Mouse (Mus musculus) ES-Bruce4 (cell line): Measurements from ENCODE around the gene Kdm2b. TPM values are rescaled to one million over a fixed set of nuclear protein-coding genes. Genes with fewer than 3 reads are reported as not detected.

Experiments
- H3K27ac ChIP-seq: 2 replicates; pipeline ENCODE4 v1.5.1; 2012; ENCODE audit warnings: low read length, inconsistent platforms; ENCODE audit not compliant: insufficient read depth
- H3K27me3 ChIP-seq: 2 replicates; pipeline ENCODE4 v1.6.1; 2012; ENCODE audit warnings: mild to moderate bottlenecking, low read length, inconsistent platforms; ENCODE audit not compliant: control insufficient read depth, poor library complexity, insufficient read depth, severe bottlenecking
- H3K36me3 ChIP-seq: 2 replicates; pipeline ENCODE4 v1.6.1; 2012; ENCODE audit warnings: inconsistent platforms, mild to moderate bottlenecking, low read length, moderate library complexity; ENCODE audit not compliant: control insufficient read depth, poor library complexity, insufficient read depth, severe bottlenecking
- H3K4me1 ChIP-seq: one replicate; pipeline ENCODE4 v1.8.1; 2011; ENCODE audit warnings: low read length; ENCODE audit not compliant: control insufficient read depth, insufficient read depth
- H3K4me3 ChIP-seq: 2 replicates; pipeline ENCODE4 v1.5.1; 2011; ENCODE audit warnings: low read depth, mild to moderate bottlenecking, low read length
- H3K9ac ChIP-seq: 2 replicates; pipeline ENCODE4 v1.6.1; 2012; ENCODE audit warnings: low read depth, mild to moderate bottlenecking, inconsistent platforms; ENCODE audit not compliant: poor library complexity, severe bottlenecking
- H3K9me3 ChIP-seq: replicated peaks from 2 replicates; pipeline ENCODE4 v1.6.1; 2012; ENCODE audit warnings: mild to moderate bottlenecking, low read length, inconsistent platforms; ENCODE audit not compliant: control insufficient read depth, poor library complexity, insufficient read depth, severe bottlenecking
- CTCF ChIP-seq: IDR thresholded peaks from one replicate; pipeline ENCODE4 v1.8.1; 2011; ENCODE audit warnings: low read depth, low read length
- EP300 ChIP-seq: IDR thresholded peaks from 2 replicates; pipeline ENCODE4 v1.6.1; 2011; ENCODE audit warnings: low read depth, low read length; ENCODE audit not compliant: insufficient read depth
- POLR2A ChIP-seq: IDR thresholded peaks from one replicate; pipeline ENCODE4 v1.8.1; 2011; ENCODE audit warnings: low read length; ENCODE audit not compliant: insufficient read depth
- polyA plus RNA-seq: library from polyadenylated mRNA; stranded (reverse); fragments of >200 nt; gene quantifications from 2 replicates; pipeline ENCODE4 v1.2.4, GENCODE M21; 2011; ENCODE audit warnings: low read depth; ENCODE audit not compliant: missing spikeins, insufficient read depth, insufficient read length

The Kdm2b gene
- polyA plus RNA-seq, 1 experiment, result 56.8 TPM

DNA sequence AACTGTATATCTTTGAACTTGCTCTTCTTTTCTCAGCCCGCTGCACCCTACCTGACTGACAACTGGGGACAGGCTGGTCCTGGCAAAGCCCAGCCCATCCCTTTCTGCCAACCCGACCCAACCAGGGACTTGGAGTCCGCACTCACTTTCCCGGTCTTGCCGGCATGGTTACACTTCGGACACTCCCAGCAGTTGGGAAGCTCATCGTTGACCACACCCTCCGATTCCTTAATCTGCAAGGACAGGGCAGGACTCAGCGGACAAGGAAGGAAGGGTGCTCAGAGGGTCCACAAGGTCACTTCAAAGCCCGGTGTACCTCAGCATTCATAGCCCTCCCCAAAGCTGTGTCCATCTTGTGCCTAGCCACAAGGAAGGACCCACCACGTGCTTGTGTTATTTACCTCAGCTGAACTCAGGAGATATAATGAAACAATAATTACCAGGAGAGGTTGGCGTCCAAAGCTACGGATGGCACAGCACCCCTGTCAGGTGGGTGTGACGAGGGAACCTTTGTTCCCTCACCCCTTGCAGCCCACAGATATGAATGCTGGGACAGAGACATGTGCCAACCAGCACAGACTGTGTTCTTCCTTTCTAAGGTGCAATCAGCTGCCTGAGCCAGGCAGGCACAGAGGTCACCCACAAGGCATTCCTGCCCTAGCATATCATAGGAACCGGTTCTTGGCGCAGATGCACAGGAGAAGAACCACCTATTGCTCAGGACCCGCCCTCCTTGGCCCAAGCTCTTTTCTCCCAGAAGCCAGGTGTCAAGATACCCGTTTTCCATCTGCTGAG lies 107.2 kb downstream of the Kdm2b start:
- H3K4me1 ChIP-seq, result peaks cover 8% of the 10 kb centered on the region
- H3K27ac ChIP-seq, result no peak overlapping the region
- 0 out of 2 replicates have a peak, but pooled peaks have one; percentile 7 for TF ChIP-seq EP300
- no peak for TF ChIP-seq POLR2A
- no peak for TF ChIP-seq CTCF
- H3K4me3 ChIP-seq, result peak overlapping the region; percentile 16; the same call in 1 of the 2 replicates
- no peaks in the 10 kb centered on the region for H3K27me3 ChIP-seq
- H3K9ac ChIP-seq, result no peak overlapping the region
- no peaks in the 10 kb centered on the region for H3K9me3 ChIP-seq
- peaks cover 19% of the 10 kb centered on the region for H3K36me3 ChIP-seq

DNA sequence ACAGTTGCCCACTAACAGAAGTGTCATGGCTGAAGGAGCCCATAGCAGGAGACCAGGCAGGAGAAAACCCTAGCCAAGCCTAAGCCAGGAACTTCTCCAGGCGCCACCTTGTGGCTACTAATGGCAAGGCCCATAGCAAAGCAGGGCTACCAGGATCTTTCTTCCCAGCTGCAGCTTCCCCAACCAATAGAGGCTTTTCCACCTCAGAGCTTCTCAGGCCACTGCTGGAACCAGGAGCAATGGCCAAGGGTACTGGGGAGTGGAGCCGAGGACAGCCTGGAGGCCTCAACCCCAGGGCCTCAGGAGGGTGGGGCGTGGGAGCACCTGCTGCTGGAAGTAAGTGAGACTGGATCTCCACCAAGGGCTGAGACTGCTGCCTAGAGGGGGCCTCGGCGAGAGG lies 108.3 kb downstream of the Kdm2b start:
- peaks cover 26% of the 10 kb centered on the region for H3K36me3 ChIP-seq
- H3K9me3 ChIP-seq, result no peaks in the 10 kb centered on the region
- H3K9ac ChIP-seq, result no peak overlapping the region
- H3K4me3 ChIP-seq, result no peak overlapping the region
- H3K27ac ChIP-seq, result no peak overlapping the region
- H3K4me1 ChIP-seq, result peaks cover 8% of the 10 kb centered on the region
- no peak for TF ChIP-seq EP300
- TF ChIP-seq CTCF, result peak; percentile 70
- no peak for TF ChIP-seq POLR2A
- no peaks in the 10 kb centered on the region for H3K27me3 ChIP-seq

DNA sequence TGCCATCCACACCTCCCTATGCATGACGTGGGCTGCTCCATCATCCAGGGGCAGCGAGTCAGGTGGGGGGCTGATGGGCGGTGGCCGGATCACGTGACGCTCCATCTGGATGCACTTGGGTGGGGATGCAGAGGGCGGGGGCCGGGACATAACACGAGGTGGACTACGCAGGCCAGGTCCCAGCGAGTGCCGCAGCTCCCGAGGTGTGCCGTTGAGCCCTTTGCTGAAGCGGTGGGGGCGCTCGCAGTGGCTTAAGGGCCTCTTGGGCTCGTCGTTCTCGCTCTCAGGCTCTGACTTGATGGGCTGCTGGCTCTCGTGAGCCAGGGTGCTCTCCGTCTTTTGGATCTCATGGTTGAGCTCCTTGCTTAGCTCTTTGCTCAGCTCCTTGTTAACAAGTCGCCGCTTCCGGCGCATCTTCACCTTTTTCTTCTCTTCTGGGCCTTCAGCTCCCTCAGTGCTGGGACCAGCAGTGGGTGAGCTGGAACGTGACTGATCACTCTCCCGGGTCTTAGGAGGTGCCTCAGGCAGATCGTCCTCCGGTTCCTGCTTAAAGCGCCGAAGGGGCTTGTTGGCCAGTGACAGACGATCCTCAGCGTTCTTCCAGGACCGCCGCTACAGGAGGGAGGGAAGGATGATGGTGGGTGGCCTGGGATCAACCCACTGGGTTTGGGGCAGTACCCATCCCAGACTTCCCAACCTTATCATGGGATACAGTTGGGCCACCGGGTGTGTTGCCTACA lies 109.2 kb downstream of the Kdm2b start:
- Histone ChIP-seq H3K27me3 (no peaks in the 10 kb centered on the region), H3K9me3 (no peaks in the 10 kb centered on the region), H3K9ac (no peak overlapping the region), H3K4me1 (peaks cover 8% of the 10 kb centered on the region), H3K36me3 (peaks cover 28% of the 10 kb centered on the region), H3K27ac (no peak overlapping the region), H3K4me3 (no peak overlapping the region)
- TF ChIP-seq POLR2A (no peak), CTCF (no peak), EP300 (peak; percentile 44; the same call in 1 of the 2 replicates)

DNA sequence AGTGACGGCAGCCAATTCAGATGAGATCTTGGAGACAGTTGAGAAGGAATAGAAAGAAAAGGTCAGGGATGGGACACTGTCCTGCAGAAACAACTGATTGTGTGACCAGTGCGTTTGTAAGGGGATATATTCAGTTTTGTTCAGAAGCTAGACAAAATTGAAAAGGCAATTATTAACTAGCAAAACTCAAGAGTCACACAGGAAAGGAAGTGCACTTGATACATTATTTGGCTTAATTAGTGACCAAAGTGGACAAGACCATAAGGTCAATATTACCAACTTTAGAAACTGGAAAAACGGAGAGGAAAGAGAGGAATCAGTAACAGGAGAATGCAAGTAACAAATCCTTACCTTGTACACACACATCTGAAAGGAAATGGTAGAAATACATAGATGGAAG lies 113.0 kb downstream of the Kdm2b start:
- H3K36me3 ChIP-seq, result peaks cover 42% of the 10 kb centered on the region
- H3K27me3 ChIP-seq, result no peaks in the 10 kb centered on the region

DNA sequence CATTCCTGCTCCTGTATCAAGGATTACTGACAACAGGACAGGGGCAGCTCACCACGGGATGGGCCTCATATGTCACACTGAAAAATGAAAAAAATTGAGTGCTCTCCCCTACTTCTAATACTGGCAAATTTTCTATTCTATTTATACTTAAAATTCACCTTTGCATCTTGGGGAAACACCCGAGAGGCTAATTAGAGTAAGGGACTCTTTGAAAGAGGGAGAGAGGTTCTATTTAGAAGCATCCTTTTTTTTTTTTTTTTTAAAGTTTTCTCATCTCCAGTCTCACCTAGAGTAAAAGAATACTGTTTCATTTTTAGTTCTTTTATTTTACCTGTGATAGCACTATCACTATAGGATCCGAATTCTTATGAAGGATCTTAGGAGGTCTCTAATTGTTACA lies 115.3 kb downstream of the Kdm2b start:
- Histone ChIP-seq H3K36me3 (peaks cover 46% of the 10 kb centered on the region), H3K4me1 (no peaks in the 10 kb centered on the region), H3K27ac (no peak overlapping the region), H3K9me3 (no peaks in the 10 kb centered on the region), H3K27me3 (no peaks in the 10 kb centered on the region), H3K9ac (no peak overlapping the region), H3K4me3 (no peak overlapping the region)
- TF ChIP-seq CTCF (no peak), EP300 (no peak), POLR2A (no peak)

More for the DNA sequence above, 113.0 kb downstream of the Kdm2b start:
- H3K27ac ChIP-seq, result no peak overlapping the region
- H3K9me3 ChIP-seq, result no peaks in the 10 kb centered on the region
- no peaks in the 10 kb centered on the region for H3K4me1 ChIP-seq
- no peak for TF ChIP-seq EP300
- TF ChIP-seq CTCF, result no peak
- TF ChIP-seq POLR2A, result no peak
- no peak overlapping the region for H3K4me3 ChIP-seq
- no peak overlapping the region for H3K9ac ChIP-seq

DNA sequence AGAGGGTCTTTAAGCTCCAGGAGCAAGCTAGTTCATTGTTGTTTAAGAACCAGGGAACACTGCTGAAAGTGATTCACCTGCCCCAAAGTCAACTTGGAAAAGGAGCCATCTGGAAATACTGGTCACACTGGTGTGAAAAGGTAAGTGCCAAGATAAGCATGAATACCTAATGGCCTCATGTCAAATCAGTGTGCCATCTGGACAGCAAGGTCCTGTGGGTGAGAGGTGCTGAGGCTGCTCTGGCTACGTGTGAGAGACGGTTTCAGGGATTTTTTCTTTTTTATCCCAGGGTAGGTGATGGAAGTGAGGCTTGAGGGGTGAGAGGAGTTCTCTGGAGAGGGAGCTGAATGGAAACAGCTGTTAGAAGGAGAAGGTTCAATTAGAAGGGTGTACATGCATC lies 116.0 kb downstream of the Kdm2b start:
- Histone ChIP-seq H3K9ac (no peak overlapping the region), H3K9me3 (no peaks in the 10 kb centered on the region), H3K27me3 (no peaks in the 10 kb centered on the region), H3K36me3 (peaks cover 49% of the 10 kb centered on the region), H3K4me3 (no peak overlapping the region), H3K4me1 (no peaks in the 10 kb centered on the region), H3K27ac (peak overlapping the region; percentile 35; the same call in 1 of the 2 replicates)
- TF ChIP-seq POLR2A, result no peak
